Mouse (Mus musculus) cerebellum, adult 2 months (tissue): ENCODE measurements at regions not wholly inside any gene's neighbourhood (a gene's known extent, or its start where the extent isn't known, plus 50 kb on each side); places are given as distances from the start of the nearest gene placed in this dataset.
"Not testable (repeated sequence)": the region's sequence is repeated elsewhere in the genome, so short reads cannot be mapped to it uniquely, and the experiment has no call there.

Experiments used
- DNase-seq, 2 experiments: peaks; one replicate each; pipeline ENCODE4 v3.0.0; 2021
- H3K27ac ChIP-seq: fragments of 200-500 bp; 2 replicates; pipeline ENCODE4 v1.5.1; 2012; ENCODE audit warnings: low read length, control low read depth, inconsistent platforms; ENCODE audit not compliant: insufficient read depth
- H3K27me3 ChIP-seq: fragments of 200-500 bp; 2 replicates; pipeline ENCODE4 v1.6.1; 2012; ENCODE audit warnings: inconsistent platforms, mild to moderate bottlenecking, low read length, moderate library complexity; ENCODE audit not compliant: control insufficient read depth, insufficient read depth
- H3K4me1 ChIP-seq: fragments of 200-500 bp; 2 replicates; pipeline ENCODE4 v1.6.1; 2011; ENCODE audit warnings: low read length; ENCODE audit not compliant: control insufficient read depth, insufficient read depth
- H3K4me3 ChIP-seq: fragments of 200-500 bp; replicated peaks from 2 replicates; pipeline ENCODE3; 2011; ENCODE audit warnings: mild to moderate bottlenecking, low read depth, low read length, control low read depth; ENCODE audit not compliant: insufficient read depth
- CTCF ChIP-seq: fragments of 200-500 bp; IDR thresholded peaks from 2 replicates; pipeline ENCODE4 v1.5.1; 2011; ENCODE audit warnings: low read depth, mild to moderate bottlenecking, control low read depth, low read length, moderate library complexity, borderline replicate concordance; ENCODE audit not compliant: insufficient read depth
- POLR2A ChIP-seq: fragments of 200-500 bp; IDR thresholded peaks from 2 replicates; pipeline ENCODE4 v1.6.1; 2011; ENCODE audit warnings: low read length, control low read depth, borderline replicate concordance; ENCODE audit not compliant: insufficient read depth
- WGBS: fragments of 180-500 bp; shearing (Covaris S2); methylation state at CpG from one replicate; pipeline ENCODE4 v1.1.7; 2018; 5-methylcytosine and 5-hydroxymethylcytosine counted together

- Histone ChIP-seq H3K4me3 (peak overlapping the region; percentile 2), H3K27me3 (no peaks in the 10 kb centered on the region), H3K4me1 (no peaks in the 10 kb centered on the region), H3K27ac (no peak overlapping the region)
- 10% methylated on average over 16 of the region's 16 CpGs for WGBS
- TF ChIP-seq CTCF (no peak), POLR2A (no peak)
- DNase-seq: no peak
Measured at GRCm38 (mm10) chr2:17852740-17853499, 121.7 kb upstream of the Nebl start.

GRCm38 (mm10) chr2:17850741-17851140, 119.5 kb upstream of the Nebl start:
- no peak for TF ChIP-seq POLR2A
- TF ChIP-seq CTCF: no peak
- no peaks in the 10 kb centered on the region for H3K4me1 ChIP-seq
- no peaks in the 10 kb centered on the region for H3K27me3 ChIP-seq
- DNase-seq: no peak
- H3K27ac ChIP-seq: no peak overlapping the region
- H3K4me3 ChIP-seq: no peak overlapping the region
- WGBS: over 99% methylated on average over 4 of the region's 4 CpGs

GRCm38 (mm10) chr2:17849267-17849666, 118.0 kb upstream of the Nebl start:
- Histone ChIP-seq H3K27ac (no peak overlapping the region), H3K4me3 (no peak overlapping the region), H3K4me1 (no peaks in the 10 kb centered on the region), H3K27me3 (no peaks in the 10 kb centered on the region)
- WGBS: 21% methylated on average over 4 of the region's 4 CpGs
- TF ChIP-seq CTCF (no peak), POLR2A (no peak)
- no peak for DNase-seq

- H3K4me3 ChIP-seq, DNase-seq, H3K27ac ChIP-seq, H3K27me3 ChIP-seq, H3K4me1 ChIP-seq: not testable (repeated sequence)
- 84% methylated on average over 7 of the region's 7 CpGs for WGBS
Measured at GRCm38 (mm10) chr2:17845447-17846092, 114.3 kb upstream of the Nebl start.

- DNase-seq: no peak
- H3K4me1 ChIP-seq: no peaks in the 10 kb centered on the region
- H3K27me3 ChIP-seq: no peaks in the 10 kb centered on the region
- no peak overlapping the region for H3K4me3 ChIP-seq
- H3K27ac ChIP-seq: no peak overlapping the region
- TF ChIP-seq POLR2A (no peak), CTCF (no peak)
- WGBS: 85% methylated on average over 8 of the region's 8 CpGs
Measured at GRCm38 (mm10) chr2:17844662-17845446, 113.6 kb upstream of the Nebl start.

GRCm38 (mm10) chr2:17841963-17842362, 110.7 kb upstream of the Nebl start:
- peak; percentile 68 for TF ChIP-seq CTCF
- no peak for TF ChIP-seq POLR2A
- WGBS: 31% methylated on average over 3 of the region's 3 CpGs
- no peak overlapping the region for H3K4me3 ChIP-seq
- no peaks in the 10 kb centered on the region; the same call in 1 of the 2 replicates for H3K4me1 ChIP-seq
- H3K27ac ChIP-seq: no peak overlapping the region
- no peak for DNase-seq
- H3K27me3 ChIP-seq: no peaks in the 10 kb centered on the region; the same call in 1 of the 2 replicates

GRCm38 (mm10) chr2:17841546-17841945, 110.3 kb upstream of the Nebl start:
- TF ChIP-seq CTCF: no peak
- no peak for TF ChIP-seq POLR2A
- 78% methylated on average over 2 of the region's 2 CpGs for WGBS
- Histone ChIP-seq H3K27ac (no peak overlapping the region), H3K4me3 (no peak overlapping the region), H3K27me3 (no peaks in the 10 kb centered on the region; the same call in 1 of the 2 replicates), H3K4me1 (no peaks in the 10 kb centered on the region; the same call in 1 of the 2 replicates)
- no peak for DNase-seq
